Comparison of ENCODE assay signal across 9 mouse cellular contexts in the genomic region with DNA sequence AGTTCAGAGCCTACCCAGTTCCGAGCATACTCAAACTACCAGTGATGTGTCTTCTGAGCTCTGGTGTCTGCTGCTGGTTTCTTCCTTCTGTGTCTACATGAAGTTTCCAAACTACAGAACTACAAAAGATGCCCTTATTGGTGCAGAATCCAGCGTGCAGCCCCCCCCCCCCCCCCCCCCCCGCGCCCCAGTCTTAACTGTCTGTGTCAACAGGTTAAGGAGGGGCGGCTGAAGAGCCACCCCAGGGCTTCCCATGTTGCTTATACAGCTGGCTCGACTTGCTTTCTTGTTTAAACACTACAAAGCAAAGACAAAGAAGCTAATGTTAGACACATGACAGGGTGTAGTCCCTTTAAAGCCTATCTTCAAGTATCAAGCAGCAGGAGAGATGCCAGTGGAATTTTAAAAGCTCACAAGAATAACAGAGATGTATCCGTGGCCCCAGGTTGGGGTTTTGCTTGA.
A peak's percentile ranks its signal among the peaks of the same experiment; 100 is the strongest.
DNase-seq lines count a peak whose midpoint lies in the region; ATAC-seq lines count a peak whose summit lies in the region.
"Had no signal": no experiment of that assay in that cellular context is flagged by ENCODE, and none has a peak within 500 bp of the region (broad histone marks: within the 10 kb centered on the region; RNA-seq: fewer than 3 reads in every experiment).

No protein-coding gene starts in this region.

- intact Hi-C loops in heart, postnatal 14 days (cut with DNase I) = no loop called here

- peaks cover 73% of the 10 kb centered on the region for H3K4me1 ChIP-seq in heart, embryonic 13.5 days
- H3K4me1 ChIP-seq in embryonic facial prominence, embryonic 15.5 days = peaks cover 12% of the 10 kb centered on the region
- peaks cover 28% of the 10 kb centered on the region for H3K4me1 ChIP-seq in liver, embryonic 13.5 days (replicated peaks)

- H3K9me3 ChIP-seq in heart, embryonic 13.5 days = no peaks in the 10 kb centered on the region
- H3K9me3 ChIP-seq in embryonic facial prominence, embryonic 15.5 days (replicated peaks) = no peaks in the 10 kb centered on the region
- H3K9me3 ChIP-seq in liver, embryonic 13.5 days (replicated peaks) = no peaks in the 10 kb centered on the region

- H3K27ac ChIP-seq in heart, embryonic 13.5 days (replicated peaks) = peak overlapping the region; percentile 96
- peak overlapping the region; percentile 17; the same call in 1 of the 2 replicates for H3K27ac ChIP-seq in embryonic facial prominence, embryonic 15.5 days (replicated peaks)
- no peak overlapping the region for H3K27ac ChIP-seq in liver, embryonic 13.5 days

- DNase-seq in heart, postnatal 14 days = no peak
- peak; percentile 48 for DNase-seq in ES-CJ7 (ENCODE audit: low read depth, low spot score)
- no peak for DNase-seq in liver, embryonic 13.5 days
- DNase-seq in adrenal gland, postnatal 4 days (ENCODE audit: low spot score in 2 of 2) = no peak
- DNase-seq in spleen, postnatal 36 days (ENCODE audit: low spot score in 2 of 2) = no peak
- DNase-seq in layer of hippocampus, postnatal 25 days (ENCODE audit: extremely low spot score in 1 of 2, low spot score in 1 of 2) = no peak
- DNase-seq: adrenal gland, postnatal 36 days had no signal

- no peak for ATAC-seq in heart, embryonic 13.5 days (ENCODE audit: extremely low read depth, insufficient number of reproducible peaks, low FRiP score, low TSS enrichment)
- ATAC-seq in embryonic facial prominence, embryonic 15.5 days (ENCODE audit: insufficient number of reproducible peaks, low FRiP score, low TSS enrichment, low read depth) = no peak; the same call in 1 of the 2 replicates
- peak; percentile 24; the same call in 1 of the 2 replicates for ATAC-seq in liver, embryonic 13.5 days (ENCODE audit: low read depth)

- H3K4me3 ChIP-seq in heart, embryonic 13.5 days = no peak overlapping the region
- no peak overlapping the region for H3K4me3 ChIP-seq in embryonic facial prominence, embryonic 15.5 days (replicated peaks)
- H3K4me3 ChIP-seq in liver, embryonic 13.5 days (replicated peaks) = no peak overlapping the region

- H3K9ac ChIP-seq in heart, embryonic 13.5 days = peak overlapping the region; percentile 64
- no peak overlapping the region for H3K9ac ChIP-seq in embryonic facial prominence, embryonic 15.5 days
- no peak overlapping the region for H3K9ac ChIP-seq in liver, embryonic 13.5 days

- WGBS in heart, embryonic 13.5 days = 6% methylated on average over 7 of the region's 7 CpGs
- WGBS in embryonic facial prominence, embryonic 15.5 days = 16% methylated on average over 5 of the region's 7 CpGs
- WGBS in liver, embryonic 13.5 days (ENCODE audit: insufficient replicate concordance) = 30% methylated on average over 7 of the region's 7 CpGs

- H3K4me2 ChIP-seq in heart, embryonic 13.5 days = peak overlapping the region; percentile 60
- no peak overlapping the region for H3K4me2 ChIP-seq in embryonic facial prominence, embryonic 15.5 days (replicated peaks)
- H3K4me2 ChIP-seq in liver, embryonic 13.5 days = no peak overlapping the region

- no peaks in the 10 kb centered on the region for H3K36me3 ChIP-seq in heart, embryonic 13.5 days
- H3K36me3 ChIP-seq in embryonic facial prominence, embryonic 15.5 days = no peaks in the 10 kb centered on the region
- no peaks in the 10 kb centered on the region for H3K36me3 ChIP-seq in liver, embryonic 13.5 days

- no peaks in the 10 kb centered on the region for H3K27me3 ChIP-seq in heart, embryonic 13.5 days (replicated peaks)
- H3K27me3 ChIP-seq in embryonic facial prominence, embryonic 15.5 days = no peaks in the 10 kb centered on the region
- H3K27me3 ChIP-seq in liver, embryonic 13.5 days = no peaks in the 10 kb centered on the region
